Mouse (Mus musculus) ES-Bruce4 (cell line): ENCODE results near the gene Dpep1. TPM values are rescaled to one million over a fixed set of nuclear protein-coding genes. Genes with fewer than 3 reads are reported as not detected.
A peak's percentile ranks its signal among the peaks of the same experiment; 100 is the strongest.

ENCODE experiments used
- H3K27ac ChIP-seq: 2 replicates; pipeline ENCODE4 v1.5.1; 2012; ENCODE audit warnings: low read length, inconsistent platforms; ENCODE audit not compliant: insufficient read depth
- H3K27me3 ChIP-seq: 2 replicates; pipeline ENCODE4 v1.6.1; 2012; ENCODE audit warnings: mild to moderate bottlenecking, low read length, inconsistent platforms; ENCODE audit not compliant: control insufficient read depth, poor library complexity, insufficient read depth, severe bottlenecking
- H3K36me3 ChIP-seq: 2 replicates; pipeline ENCODE4 v1.6.1; 2012; ENCODE audit warnings: inconsistent platforms, mild to moderate bottlenecking, low read length, moderate library complexity; ENCODE audit not compliant: control insufficient read depth, poor library complexity, insufficient read depth, severe bottlenecking
- H3K4me1 ChIP-seq: one replicate; pipeline ENCODE4 v1.8.1; 2011; ENCODE audit warnings: low read length; ENCODE audit not compliant: control insufficient read depth, insufficient read depth
- H3K4me3 ChIP-seq: 2 replicates; pipeline ENCODE4 v1.5.1; 2011; ENCODE audit warnings: low read depth, mild to moderate bottlenecking, low read length
- H3K9ac ChIP-seq: 2 replicates; pipeline ENCODE4 v1.6.1; 2012; ENCODE audit warnings: low read depth, mild to moderate bottlenecking, inconsistent platforms; ENCODE audit not compliant: poor library complexity, severe bottlenecking
- H3K9me3 ChIP-seq: replicated peaks from 2 replicates; pipeline ENCODE4 v1.6.1; 2012; ENCODE audit warnings: mild to moderate bottlenecking, low read length, inconsistent platforms; ENCODE audit not compliant: control insufficient read depth, poor library complexity, insufficient read depth, severe bottlenecking
- CTCF ChIP-seq: IDR thresholded peaks from one replicate; pipeline ENCODE4 v1.8.1; 2011; ENCODE audit warnings: low read depth, low read length
- EP300 ChIP-seq: IDR thresholded peaks from 2 replicates; pipeline ENCODE4 v1.6.1; 2011; ENCODE audit warnings: low read depth, low read length; ENCODE audit not compliant: insufficient read depth
- POLR2A ChIP-seq: IDR thresholded peaks from one replicate; pipeline ENCODE4 v1.8.1; 2011; ENCODE audit warnings: low read length; ENCODE audit not compliant: insufficient read depth
- polyA plus RNA-seq: library from polyadenylated mRNA; stranded (reverse); fragments of >200 nt; gene quantifications from 2 replicates; pipeline ENCODE4 v1.2.4, GENCODE M21; 2011; ENCODE audit warnings: low read depth; ENCODE audit not compliant: missing spikeins, insufficient read depth, insufficient read length

Gene Dpep1
- polyA plus RNA-seq, 1 experiment: not detected

DNA sequence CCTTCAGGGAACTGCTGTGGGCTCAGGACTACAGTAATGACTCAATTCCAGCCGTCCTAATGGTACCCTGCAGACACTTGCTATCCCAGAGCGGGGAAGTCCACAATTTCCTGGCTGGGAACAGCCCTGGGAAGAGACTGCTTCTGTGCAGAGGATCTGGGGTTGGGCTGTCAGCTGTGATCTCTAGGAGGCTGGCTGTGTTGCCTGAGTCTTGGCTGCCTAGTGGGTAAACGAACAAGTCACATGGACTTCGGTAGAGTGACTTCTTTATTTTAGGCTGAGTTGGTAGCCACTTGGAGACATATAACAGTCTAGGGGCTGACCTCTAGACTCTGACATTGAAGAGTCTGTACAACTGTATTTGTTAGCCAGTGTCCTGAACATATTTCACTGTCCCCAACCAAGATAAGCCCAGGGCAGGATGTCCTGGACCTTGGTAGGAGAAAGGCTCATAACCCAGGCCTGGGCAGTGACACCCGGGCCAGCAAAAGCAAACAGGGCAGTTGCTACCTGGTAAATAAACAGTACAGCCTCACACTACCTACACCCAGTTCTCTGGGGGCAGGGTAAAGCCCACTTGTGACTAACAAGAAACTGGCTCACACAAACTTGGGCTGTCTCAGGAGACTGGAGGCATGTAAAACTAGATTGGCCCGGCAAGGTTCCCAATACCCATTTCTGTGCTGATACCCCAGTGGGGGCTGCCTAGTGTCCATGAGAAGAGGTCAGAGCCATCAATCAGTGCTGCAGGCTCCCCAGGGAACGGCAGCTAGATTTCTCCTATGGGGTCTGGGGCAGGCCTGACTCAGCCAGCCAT is 56.3 kb downstream of the Dpep1 start:
- H3K4me3 ChIP-seq: no peak overlapping the region
- no peaks in the 10 kb centered on the region for H3K9me3 ChIP-seq
- no peaks in the 10 kb centered on the region for H3K36me3 ChIP-seq
- TF ChIP-seq POLR2A: no peak
- TF ChIP-seq EP300: no peak
- no peak for TF ChIP-seq CTCF
- H3K27me3 ChIP-seq: no peaks in the 10 kb centered on the region
- H3K4me1 ChIP-seq: no peaks in the 10 kb centered on the region
- no peak overlapping the region for H3K27ac ChIP-seq
- H3K9ac ChIP-seq: no peak overlapping the region

DNA sequence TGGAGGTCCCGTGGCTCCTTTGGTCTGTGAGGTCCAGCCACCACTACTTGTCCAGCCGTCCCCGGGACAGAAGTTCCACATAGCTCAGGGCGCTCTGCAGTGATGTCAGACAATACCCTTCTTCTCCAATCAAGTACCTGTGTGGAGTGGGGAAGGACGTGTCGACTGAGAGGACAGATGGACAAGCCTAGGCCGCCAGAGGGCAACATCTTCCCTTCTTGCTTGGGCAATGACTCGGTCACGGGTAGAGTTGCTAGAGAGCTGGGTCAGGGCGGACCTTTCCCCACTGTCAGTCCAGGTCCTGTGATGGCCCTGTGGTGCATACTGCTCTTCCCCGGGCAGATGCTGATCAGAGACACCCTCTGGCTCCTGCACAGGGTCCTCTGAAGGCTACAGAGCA is 57.0 kb downstream of the Dpep1 start:
- H3K4me3 ChIP-seq: no peak overlapping the region
- no peaks in the 10 kb centered on the region for H3K36me3 ChIP-seq
- H3K27me3 ChIP-seq: no peaks in the 10 kb centered on the region
- H3K4me1 ChIP-seq: no peaks in the 10 kb centered on the region
- no peak overlapping the region for H3K27ac ChIP-seq
- H3K9ac ChIP-seq: no peak overlapping the region
- peak; percentile 36 for TF ChIP-seq CTCF
- TF ChIP-seq EP300: no peak
- H3K9me3 ChIP-seq: no peaks in the 10 kb centered on the region

DNA sequence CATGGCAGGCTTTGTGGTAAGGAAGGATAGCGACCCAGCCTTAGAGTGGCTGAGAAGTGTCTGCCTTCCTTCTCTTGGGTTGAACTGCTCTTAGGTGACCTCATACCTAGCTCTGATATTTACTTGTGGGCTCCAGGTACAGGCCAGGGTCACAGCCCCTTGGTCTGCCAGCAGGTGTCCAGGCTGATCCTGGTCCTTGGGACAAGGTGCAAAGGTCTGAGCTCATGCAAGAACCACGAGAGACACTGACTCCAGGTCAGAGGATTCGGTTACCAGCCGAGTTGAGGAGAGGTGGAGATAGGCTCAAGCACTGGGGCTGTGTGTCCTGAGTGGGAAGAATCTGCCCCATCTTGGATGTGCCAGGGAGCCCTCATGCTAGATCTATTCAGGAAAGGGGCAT is 58.3 kb downstream of the Dpep1 start:
- no peaks in the 10 kb centered on the region for H3K9me3 ChIP-seq
- no peaks in the 10 kb centered on the region for H3K27me3 ChIP-seq
- no peak for TF ChIP-seq CTCF
- no peak for TF ChIP-seq EP300
- no peak for TF ChIP-seq POLR2A
- H3K4me1 ChIP-seq: no peaks in the 10 kb centered on the region
- no peaks in the 10 kb centered on the region for H3K36me3 ChIP-seq
- H3K9ac ChIP-seq: no peak overlapping the region
- no peak overlapping the region for H3K4me3 ChIP-seq
- no peak overlapping the region for H3K27ac ChIP-seq

- Histone ChIP-seq H3K4me1 (no peaks in the 10 kb centered on the region), H3K4me3 (no peak overlapping the region), H3K27ac (no peak overlapping the region), H3K9me3 (no peaks in the 10 kb centered on the region), H3K27me3 (no peaks in the 10 kb centered on the region), H3K36me3 (no peaks in the 10 kb centered on the region), H3K9ac (no peak overlapping the region)
- TF ChIP-seq EP300 (no peak), POLR2A (no peak), CTCF (no peak)
These were observed 59.5 kb downstream of the Dpep1 start for GRCm38 (mm10) chr8:123245543-123245942.

- Histone ChIP-seq H3K9me3 (no peaks in the 10 kb centered on the region), H3K4me3 (no peak overlapping the region), H3K27me3 (no peaks in the 10 kb centered on the region), H3K27ac (no peak overlapping the region), H3K9ac (no peak overlapping the region), H3K36me3 (no peaks in the 10 kb centered on the region), H3K4me1 (no peaks in the 10 kb centered on the region)
- TF ChIP-seq EP300: no peak
These were observed 61.7 kb downstream of the Dpep1 start for GRCm38 (mm10) chr8:123247748-123248147.

DNA sequence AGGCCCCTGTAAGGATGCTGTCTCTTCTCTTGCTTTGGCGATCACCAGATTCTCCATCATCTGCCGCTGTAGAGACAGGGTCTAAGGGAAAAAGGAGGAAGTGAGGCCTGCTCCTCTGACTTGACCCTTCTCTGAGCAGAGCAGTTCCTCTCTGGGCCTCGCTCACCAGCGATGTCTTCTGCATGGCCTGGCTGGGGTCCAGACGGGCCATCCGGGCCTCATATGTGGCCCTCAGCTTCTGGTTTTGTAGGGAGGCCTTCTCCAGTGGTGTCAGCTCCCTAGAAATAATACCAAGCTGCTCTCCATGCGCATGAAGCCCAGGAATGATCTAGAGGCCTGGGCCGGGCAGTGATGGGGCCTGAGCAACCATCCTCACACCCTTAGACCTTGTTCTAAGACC is 62.6 kb downstream of the Dpep1 start:
- Histone ChIP-seq H3K9me3 (no peaks in the 10 kb centered on the region), H3K27ac (no peak overlapping the region), H3K4me1 (no peaks in the 10 kb centered on the region), H3K4me3 (no peak overlapping the region), H3K9ac (no peak overlapping the region), H3K27me3 (no peaks in the 10 kb centered on the region), H3K36me3 (no peaks in the 10 kb centered on the region)
- no peak for TF ChIP-seq POLR2A
- no peak for TF ChIP-seq CTCF
- no peak for TF ChIP-seq EP300
